Mouse (Mus musculus): ENCODE measurements around the gene Cyp27a1. TPM values are rescaled to one million over a fixed set of nuclear protein-coding genes. Genes with fewer than 3 reads are reported as not detected.

Cyp27a1 gene
- 501 and 607 TPM in 2 replicates for total RNA-seq (2014; rRNA removed)
- polyA plus RNA-seq (2012; rRNA removed), result 223 and 259 TPM in 2 replicates

- Histone ChIP-seq H3K79me2 (ENCODE audit: control insufficient read depth, insufficient read depth, low read length) (peaks cover 18% of the 10 kb centered on the region), H3K4me1 (ENCODE audit: control insufficient read depth, insufficient read depth, low read length) (peaks cover 10% of the 10 kb centered on the region), H3K27ac (replicated peaks; ENCODE audit: insufficient read depth, low read depth, low read length) (peak within 1 kb of the TSS; percentile 86), H3K36me3 (ENCODE audit: control insufficient read depth, insufficient read depth, low read length) (0 out of 2 replicates have a peak, but pooled peaks cover 1% of the 10 kb centered on the region), H3K9ac (ENCODE audit: low read depth, low read length) (peak within 1 kb of the TSS; percentile 91), H3K4me3 (ENCODE audit: insufficient read depth, low read depth, low read length) (peak within 1 kb of the TSS; percentile 85), H3K27me3 (ENCODE audit: control insufficient read depth, insufficient read depth, low read length) (no peaks in the 10 kb centered on the region)
- TF ChIP-seq POLR2A (IDR thresholded peaks at IDR 0.05; ENCODE audit: extremely low read depth, insufficient read depth, low read length) (peak; percentile 93), CTCF (IDR thresholded peaks at IDR 0.05; ENCODE audit: low read depth, low read length) (peak; percentile 35)
- peak; percentile 94 for DNase-seq (ENCODE audit: extremely low read depth, low read depth, low spot score)
- WGBS, result under 1% methylated on average over 35 of the region's 35 CpGs
Observed at GRCm38 (mm10) chr1:74713099-74713858, at the start of gene Cyp27a1. Cyp27a1 (plus strand) TSS chr1:74713574.

GRCm38 (mm10) chr1:74665153-74665552 is 48.2 kb upstream of the Cyp27a1 start:
- H3K27ac ChIP-seq (replicated peaks; ENCODE audit: insufficient read depth, low read depth, low read length), result peak overlapping the region; percentile 1; the same call in 1 of the 2 replicates
- H3K4me3 ChIP-seq (ENCODE audit: insufficient read depth, low read depth, low read length), result no peak overlapping the region
- 31% methylated on average over 6 of the region's 6 CpGs for WGBS
- TF ChIP-seq POLR2A (IDR thresholded peaks at IDR 0.05; ENCODE audit: extremely low read depth, insufficient read depth, low read length) (no peak), CTCF (IDR thresholded peaks at IDR 0.05; ENCODE audit: low read depth, low read length) (no peak)
- no peaks in the 10 kb centered on the region for H3K27me3 ChIP-seq (ENCODE audit: control insufficient read depth, insufficient read depth, low read length)
- no peak overlapping the region for H3K9ac ChIP-seq (ENCODE audit: low read depth, low read length)
- peak; percentile 75 for DNase-seq (ENCODE audit: extremely low read depth, low read depth, low spot score)
- H3K79me2 ChIP-seq (ENCODE audit: control insufficient read depth, insufficient read depth, low read length), result peaks cover 14% of the 10 kb centered on the region; the same call in 1 of the 2 replicates
- peaks cover 9% of the 10 kb centered on the region for H3K4me1 ChIP-seq (ENCODE audit: control insufficient read depth, insufficient read depth, low read length)
- no peaks in the 10 kb centered on the region for H3K36me3 ChIP-seq (ENCODE audit: control insufficient read depth, insufficient read depth, low read length)

- Histone ChIP-seq H3K4me1 (ENCODE audit: control insufficient read depth, insufficient read depth, low read length) (peaks cover 7% of the 10 kb centered on the region), H3K36me3 (ENCODE audit: control insufficient read depth, insufficient read depth, low read length) (peaks cover 1% of the 10 kb centered on the region; the same call in 1 of the 2 replicates), H3K27ac (replicated peaks; ENCODE audit: insufficient read depth, low read depth, low read length) (no peak overlapping the region), H3K27me3 (ENCODE audit: control insufficient read depth, insufficient read depth, low read length) (no peaks in the 10 kb centered on the region), H3K9ac (ENCODE audit: low read depth, low read length) (no peak overlapping the region), H3K79me2 (ENCODE audit: control insufficient read depth, insufficient read depth, low read length) (peaks cover 14% of the 10 kb centered on the region; the same call in 1 of the 2 replicates), H3K4me3 (ENCODE audit: insufficient read depth, low read depth, low read length) (no peak overlapping the region)
- WGBS, result 45% methylated on average over 3 of the region's 3 CpGs
- TF ChIP-seq POLR2A (IDR thresholded peaks at IDR 0.05; ENCODE audit: extremely low read depth, insufficient read depth, low read length) (no peak), CTCF (IDR thresholded peaks at IDR 0.05; ENCODE audit: low read depth, low read length) (no peak)
- peak; percentile 74 for DNase-seq (ENCODE audit: extremely low read depth, low read depth, low spot score)
Observed at GRCm38 (mm10) chr1:74668371-74668770, 45.0 kb upstream of the Cyp27a1 start.

DNA sequence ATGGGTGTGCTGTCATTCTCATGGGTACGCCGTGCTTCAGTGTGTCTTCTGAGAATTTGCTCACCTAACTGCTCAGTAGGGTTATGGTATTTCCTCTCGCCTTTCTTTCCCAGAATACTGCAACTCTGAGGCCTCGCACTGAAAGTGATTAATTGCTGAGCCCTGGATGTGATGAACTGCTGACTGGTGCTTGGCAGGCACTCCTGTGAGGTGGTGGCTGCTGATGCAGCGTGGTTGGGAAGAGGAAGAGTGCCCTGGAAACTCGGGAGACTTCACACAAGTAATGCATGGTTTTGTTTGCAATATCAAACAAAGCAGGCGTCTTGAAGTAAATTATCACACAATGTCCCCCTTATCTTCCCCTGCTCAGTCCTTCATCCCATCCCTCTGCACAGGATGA is 40.6 kb upstream of the Cyp27a1 start:
- Histone ChIP-seq H3K79me2 (ENCODE audit: control insufficient read depth, insufficient read depth, low read length) (peaks cover 6% of the 10 kb centered on the region; the same call in 1 of the 2 replicates), H3K4me3 (ENCODE audit: insufficient read depth, low read depth, low read length) (no peak overlapping the region), H3K36me3 (ENCODE audit: control insufficient read depth, insufficient read depth, low read length) (peaks cover 1% of the 10 kb centered on the region; the same call in 1 of the 2 replicates), H3K27me3 (ENCODE audit: control insufficient read depth, insufficient read depth, low read length) (no peaks in the 10 kb centered on the region), H3K4me1 (ENCODE audit: control insufficient read depth, insufficient read depth, low read length) (no peaks in the 10 kb centered on the region; the same call in 1 of the 2 replicates), H3K9ac (ENCODE audit: low read depth, low read length) (no peak overlapping the region), H3K27ac (replicated peaks; ENCODE audit: insufficient read depth, low read depth, low read length) (no peak overlapping the region)
- whole genome bisulfite sequencing, result 81% methylated on average over 7 of the region's 7 CpGs
- TF ChIP-seq CTCF (IDR thresholded peaks at IDR 0.05; ENCODE audit: low read depth, low read length), result no peak
- no peak for TF ChIP-seq POLR2A (IDR thresholded peaks at IDR 0.05; ENCODE audit: extremely low read depth, insufficient read depth, low read length)
- DNase-seq (ENCODE audit: extremely low read depth, low read depth, low spot score), result no peak

DNA sequence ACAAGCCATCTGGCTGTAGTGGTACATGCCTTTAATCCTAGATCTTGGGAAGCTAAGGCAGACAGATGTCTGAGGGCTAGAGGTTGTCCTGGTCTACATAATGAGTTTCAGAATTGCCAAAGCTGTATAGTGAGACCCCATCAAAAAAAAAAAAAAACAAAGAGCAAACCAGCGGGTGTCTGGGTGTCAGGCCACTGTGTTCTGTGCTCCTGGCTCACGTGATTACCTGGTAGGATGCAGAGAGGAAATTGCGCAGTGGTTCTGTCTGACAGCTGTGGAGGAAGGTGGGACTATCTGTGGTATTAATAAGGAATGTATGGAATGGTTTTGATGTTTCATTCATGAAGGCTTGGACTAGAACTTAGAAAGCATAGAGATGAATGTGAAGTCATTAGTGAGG is 36.5 kb upstream of the Cyp27a1 start:
- no peaks in the 10 kb centered on the region for H3K4me1 ChIP-seq (ENCODE audit: control insufficient read depth, insufficient read depth, low read length)
- no peaks in the 10 kb centered on the region for H3K27me3 ChIP-seq (ENCODE audit: control insufficient read depth, insufficient read depth, low read length)
- no peaks in the 10 kb centered on the region for H3K79me2 ChIP-seq (ENCODE audit: control insufficient read depth, insufficient read depth, low read length)
- no peak for DNase-seq (ENCODE audit: extremely low read depth, low read depth, low spot score)
- TF ChIP-seq POLR2A (IDR thresholded peaks at IDR 0.05; ENCODE audit: extremely low read depth, insufficient read depth, low read length) (no peak), CTCF (IDR thresholded peaks at IDR 0.05; ENCODE audit: low read depth, low read length) (no peak)
- H3K4me3 ChIP-seq (ENCODE audit: insufficient read depth, low read depth, low read length), result no peak overlapping the region
- WGBS, result 94% methylated on average over 3 of the region's 3 CpGs
- H3K27ac ChIP-seq (replicated peaks; ENCODE audit: insufficient read depth, low read depth, low read length), result no peak overlapping the region
- H3K36me3 ChIP-seq (ENCODE audit: control insufficient read depth, insufficient read depth, low read length), result peaks cover 17% of the 10 kb centered on the region
- H3K9ac ChIP-seq (ENCODE audit: low read depth, low read length), result no peak overlapping the region

GRCm38 (mm10) chr1:74677843-74678242 is 35.5 kb upstream of the Cyp27a1 start:
- TF ChIP-seq POLR2A (IDR thresholded peaks at IDR 0.05; ENCODE audit: extremely low read depth, insufficient read depth, low read length) (no peak), CTCF (IDR thresholded peaks at IDR 0.05; ENCODE audit: low read depth, low read length) (no peak)
- no peak overlapping the region for H3K9ac ChIP-seq (ENCODE audit: low read depth, low read length)
- no peaks in the 10 kb centered on the region for H3K4me1 ChIP-seq (ENCODE audit: control insufficient read depth, insufficient read depth, low read length)
- H3K79me2 ChIP-seq (ENCODE audit: control insufficient read depth, insufficient read depth, low read length), result no peaks in the 10 kb centered on the region
- no peak overlapping the region for H3K27ac ChIP-seq (replicated peaks; ENCODE audit: insufficient read depth, low read depth, low read length)
- H3K4me3 ChIP-seq (ENCODE audit: insufficient read depth, low read depth, low read length), result no peak overlapping the region
- no peak for DNase-seq (ENCODE audit: extremely low read depth, low read depth, low spot score)
- H3K27me3 ChIP-seq (ENCODE audit: control insufficient read depth, insufficient read depth, low read length), result no peaks in the 10 kb centered on the region
- 77% methylated on average over 1 of the region's 1 CpGs for WGBS
- peaks cover 18% of the 10 kb centered on the region for H3K36me3 ChIP-seq (ENCODE audit: control insufficient read depth, insufficient read depth, low read length)
